Mouse (Mus musculus): ENCODE results near the gene Trak2.
"Not testable (repeated sequence)": the region's sequence is repeated elsewhere in the genome, so short reads cannot be mapped to it uniquely, and the experiment has no call there.

Trak2 gene

GRCm38 (mm10) chr1:58889826-58890546 lies 83.2 kb downstream of the Trak2 start:
- DNase-seq (ENCODE audit: low spot score in 2 of 2): no peak

GRCm38 (mm10) chr1:58885646-58886045 lies 87.6 kb downstream of the Trak2 start:
- DNase-seq (ENCODE audit: low spot score in 2 of 2): no peak

- not testable (repeated sequence) for DNase-seq (ENCODE audit: low spot score in 2 of 2)
Measured at GRCm38 (mm10) chr1:58883279-58883678, 90.0 kb downstream of the Trak2 start.

- not testable (repeated sequence) for DNase-seq (ENCODE audit: low spot score in 2 of 2)
Measured at GRCm38 (mm10) chr1:58879291-58879690, 93.9 kb downstream of the Trak2 start.

GRCm38 (mm10) chr1:58876500-58876899 lies 96.7 kb downstream of the Trak2 start:
- not testable (repeated sequence) for DNase-seq (ENCODE audit: low spot score in 2 of 2)

GRCm38 (mm10) chr1:58860586-58860985 lies 112.6 kb downstream of the Trak2 start:
- DNase-seq (ENCODE audit: low spot score in 2 of 2): not testable (repeated sequence)

- DNase-seq (ENCODE audit: low spot score in 2 of 2): not testable (repeated sequence)
Measured at GRCm38 (mm10) chr1:58859738-58860365, 113.4 kb downstream of the Trak2 start.

- not testable (repeated sequence) for DNase-seq (ENCODE audit: low spot score in 2 of 2)
Measured at GRCm38 (mm10) chr1:58859131-58859530, 114.1 kb downstream of the Trak2 start.

GRCm38 (mm10) chr1:58856811-58857210 lies 116.4 kb downstream of the Trak2 start:
- not testable (repeated sequence) for DNase-seq (ENCODE audit: low spot score in 2 of 2)

Data from spleen, postnatal 10 days (tissue).